In genomic region chr9:103579411-103580026, GRCm38 (mm10) we compare ENCODE assay signal across 15 mouse cellular contexts.
A peak's percentile ranks its signal among the peaks of the same experiment; 100 is the strongest.
DNase-seq lines count a peak whose midpoint lies in the region; ATAC-seq and TF ChIP-seq lines count a peak whose summit lies in the region.
"Had no signal": no experiment of that assay in that cellular context is flagged by ENCODE, and none has a peak within 500 bp of the region (broad histone marks: within the 10 kb centered on the region; RNA-seq: fewer than 3 reads in every experiment).

No protein-coding gene starts in this region.

- H3K36me3 ChIP-seq in midbrain, postnatal 0 days (ENCODE audit: insufficient read depth, low read length): no peaks in the 10 kb centered on the region
- no peaks in the 10 kb centered on the region for H3K36me3 ChIP-seq in midbrain, embryonic 10.5 days
- H3K36me3 ChIP-seq in heart, embryonic 10.5 days: peaks cover 17% of the 10 kb centered on the region; the same call in 1 of the 2 replicates
- H3K36me3 ChIP-seq: embryonic facial prominence, embryonic 15.5 days had no signal

- H3K9me3 ChIP-seq in midbrain, postnatal 0 days (ENCODE audit: low read length): no peaks in the 10 kb centered on the region
- H3K9me3 ChIP-seq in midbrain, embryonic 10.5 days (replicated peaks): no peaks in the 10 kb centered on the region
- no peaks in the 10 kb centered on the region for H3K9me3 ChIP-seq in heart, embryonic 10.5 days
- H3K9me3 ChIP-seq: embryonic facial prominence, embryonic 15.5 days had no signal

- WGBS in midbrain, postnatal 0 days: 69% methylated on average over 9 of the region's 9 CpGs
- WGBS in midbrain, embryonic 10.5 days: 92% methylated on average over 9 of the region's 9 CpGs
- WGBS in heart, embryonic 10.5 days: 74% methylated on average over 9 of the region's 9 CpGs

- peaks cover 3% of the 10 kb centered on the region for H3K4me1 ChIP-seq in midbrain, postnatal 0 days (ENCODE audit: insufficient read depth, low read length)
- H3K4me1 ChIP-seq in midbrain, embryonic 10.5 days: peaks cover 11% of the 10 kb centered on the region
- peaks cover 50% of the 10 kb centered on the region for H3K4me1 ChIP-seq in heart, embryonic 10.5 days

- TF ChIP-seq CTCF in midbrain, postnatal 0 days (IDR thresholded peaks at IDR 0.05): no peak

- no peak overlapping the region for H3K9ac ChIP-seq in midbrain, postnatal 0 days (replicated peaks; ENCODE audit: low read length, poor library complexity, severe bottlenecking)
- H3K9ac ChIP-seq: embryonic facial prominence, embryonic 15.5 days; forebrain, postnatal 0 days had no signal

- H3K4me3 ChIP-seq in midbrain, postnatal 0 days (ENCODE audit: low read depth, low read length): no peak overlapping the region
- no peak overlapping the region for H3K4me3 ChIP-seq in midbrain, embryonic 10.5 days
- H3K4me3 ChIP-seq in heart, embryonic 10.5 days: no peak overlapping the region
- H3K4me3 ChIP-seq: embryonic facial prominence, embryonic 15.5 days; myocyte had no signal

- H3K27me3 ChIP-seq in midbrain, postnatal 0 days (ENCODE audit: insufficient read depth, low read length): no peaks in the 10 kb centered on the region
- peaks cover 20% of the 10 kb centered on the region; the same call in 1 of the 2 replicates for H3K27me3 ChIP-seq in midbrain, embryonic 10.5 days (ENCODE audit: low read depth, poor library complexity, severe bottlenecking)
- H3K27me3 ChIP-seq in heart, embryonic 10.5 days (ENCODE audit: insufficient read depth, poor library complexity, severe bottlenecking): no peaks in the 10 kb centered on the region
- H3K27me3 ChIP-seq: embryonic facial prominence, embryonic 15.5 days had no signal

- no peak overlapping the region for H3K4me2 ChIP-seq in midbrain, postnatal 0 days (ENCODE audit: low read depth, low read length, poor library complexity, severe bottlenecking)
- H3K4me2 ChIP-seq: embryonic facial prominence, embryonic 15.5 days had no signal

- no peak for ATAC-seq in midbrain, postnatal 0 days (ENCODE audit: low FRiP score)
- ATAC-seq: forebrain, postnatal 0 days had no signal

- H3K27ac ChIP-seq in midbrain, postnatal 0 days (ENCODE audit: low read depth, low read length): no peak overlapping the region
- H3K27ac ChIP-seq in midbrain, embryonic 10.5 days (replicated peaks): no peak overlapping the region
- peak overlapping the region; percentile 67 for H3K27ac ChIP-seq in heart, embryonic 10.5 days
- H3K27ac ChIP-seq: embryonic facial prominence, embryonic 15.5 days had no signal

- DNase-seq in midbrain, postnatal 0 days (ENCODE audit: low spot score): peak; percentile 20
- no peak for DNase-seq in midbrain, embryonic 10.5 days (ENCODE audit: low spot score)
- peak; percentile 99 for DNase-seq in cerebellum, adult 9-10 months
- no peak for DNase-seq in heart, embryonic 10.5 days (ENCODE audit: low spot score)
- DNase-seq in adrenal gland, postnatal 14 days: no peak
- no peak for DNase-seq in layer of hippocampus, postnatal 25 days (ENCODE audit: extremely low spot score in 1 of 2, low spot score in 1 of 2)
- no peak for DNase-seq in yolk sac, embryonic 10.5 days (ENCODE audit: low spot score)
- DNase-seq: forebrain, postnatal 0 days; gastrocnemius, postnatal 36 days; kidney, adult 9 months; liver; lung, adult 2 months; right cerebral cortex, adult 18-20 months had no signal

Comparison
In these comparisons a context has a peak if more than half of its experiments do, and no peak if none do; other contexts are left out.
1. DNase-seq: peak in midbrain, postnatal 0 days (single experiment) and cerebellum, adult 9-10 months (single experiment); none in midbrain, embryonic 10.5 days (single experiment), heart, embryonic 10.5 days (single experiment), adrenal gland, postnatal 14 days (single experiment), layer of hippocampus, postnatal 25 days (0 of 2) and yolk sac, embryonic 10.5 days (single experiment).